Mouse (Mus musculus) liver, embryonic 18 days (tissue): ENCODE data around the gene Olfr871. TPM values are rescaled to one million over a fixed set of nuclear protein-coding genes. Genes with fewer than 3 reads are reported as not detected.

ENCODE experiments used
- polyA plus RNA-seq: library from polyadenylated mRNA; depleted of rRNA; stranded (reverse); fragments of >200 nt; gene quantifications from 2 replicates; pipeline ENCODE4 v1.2.3, GENCODE M21; 2012; rRNA removed

Olfr871 gene
- not detected in 2 replicates for polyA plus RNA-seq

DNA sequence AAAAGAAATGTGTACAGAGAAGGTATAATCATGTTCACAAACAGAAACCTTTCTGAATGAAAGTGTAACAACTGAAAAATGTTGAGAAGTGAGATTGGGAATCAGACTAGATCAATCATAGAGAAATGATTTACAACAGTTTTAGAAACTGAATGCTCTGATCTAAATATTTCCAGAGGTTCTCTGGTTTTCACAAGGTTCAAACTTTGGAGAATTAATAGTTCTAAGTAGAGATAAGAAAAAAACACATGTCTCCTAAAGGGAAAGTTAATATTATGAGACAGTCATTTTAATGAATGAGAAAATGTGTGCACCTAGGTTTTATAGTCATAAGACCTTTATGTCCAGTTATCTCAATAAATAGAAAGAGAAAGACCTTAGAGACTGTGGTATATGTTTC lies at the start of gene Olfr871:
Olfr871 (plus strand) TSS at position 301 of the 400 bp plus-strand sequence.

GRCm38 (mm10) chr9:20173957-20174356 lies 38.0 kb upstream of the Olfr871 start, which contains the start of gene Olfr870:
TSS of gene Olfr870 (minus strand) at chr9:20174057.

DNA sequence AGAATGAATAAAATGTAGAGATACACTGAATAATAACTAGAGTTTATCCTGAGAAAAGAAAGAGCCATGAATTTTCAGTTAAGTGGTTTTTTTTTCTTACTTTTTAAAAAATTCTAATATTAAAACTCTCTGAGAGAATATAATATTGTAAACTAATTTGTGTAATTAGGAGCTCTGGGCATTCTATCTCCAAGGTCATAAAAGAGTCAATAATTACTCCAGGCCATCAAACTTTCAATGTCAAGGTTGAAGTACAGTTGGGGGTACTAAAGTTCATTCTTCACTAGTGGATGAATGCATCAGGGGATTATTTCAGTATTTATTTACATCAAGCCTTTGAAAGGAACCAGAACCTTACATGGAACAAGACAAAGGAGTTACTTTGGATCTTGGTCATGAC lies 24.8 kb downstream of the Olfr871 start, which contains the start of gene Olfr872:
Olfr872 (plus strand) TSS at position 301 of the 400 bp plus-strand sequence.

Other genes starting within 250 kb of the Olfr871 start
- not detected in 2 replicates for gene Olfr866, start 184.2 kb upstream of the Olfr871 start, polyA plus RNA-seq
- gene Olfr867, start 154.6 kb upstream of the Olfr871 start, polyA plus RNA-seq: not detected in 2 replicates
- not detected in 2 replicates for gene Olfr868, start 113.6 kb upstream of the Olfr871 start, polyA plus RNA-seq
- gene Olfr869, start 83.2 kb upstream of the Olfr871 start, polyA plus RNA-seq: not detected in 2 replicates
- gene Olfr870, start 38.1 kb upstream of the Olfr871 start, polyA plus RNA-seq: not detected in 2 replicates
- gene Olfr872, start 24.9 kb downstream of the Olfr871 start, polyA plus RNA-seq: not detected in 2 replicates
- gene Olfr39, start 70.1 kb downstream of the Olfr871 start, polyA plus RNA-seq: not detected in 2 replicates
- gene Olfr873, start 86.3 kb downstream of the Olfr871 start, polyA plus RNA-seq: not detected in 2 replicates
- not detected in 2 replicates for gene Olfr18, start 123.9 kb downstream of the Olfr871 start, polyA plus RNA-seq
- gene Zfp560, start 173.0 kb downstream of the Olfr871 start, polyA plus RNA-seq: 4.4 and 4.8 TPM in 2 replicates
- gene Zfp26, start 248.0 kb downstream of the Olfr871 start, polyA plus RNA-seq: 1.7 and 1.8 TPM in 2 replicates